Mouse (Mus musculus) embryonic fibroblast, embryonic 13.5 days (primary cell): ENCODE measurements around the gene Hltf.

Source experiments
- CTCF ChIP-seq: IDR thresholded peaks from 2 replicates; pipeline ENCODE4 v1.5.1; 2011; ENCODE audit warnings: mild to moderate bottlenecking, control low read depth, low read length, moderate library complexity, borderline replicate concordance; ENCODE audit not compliant: insufficient read depth
- POLR2A ChIP-seq: IDR thresholded peaks from 2 replicates; pipeline ENCODE4 v1.6.1; 2011; ENCODE audit warnings: low read depth, mild to moderate bottlenecking, control low read depth, low read length, moderate library complexity

GRCm38 (mm10) chr3:20010464-20010863, 47.1 kb upstream of the Hltf start:
- TF ChIP-seq CTCF (no peak), POLR2A (no peak)
